Mouse (Mus musculus): ENCODE data around the gene Lamtor3.
A peak's percentile ranks its signal among the peaks of the same experiment; 100 is the strongest.
"Not testable (repeated sequence)": the region's sequence is repeated elsewhere in the genome, so short reads cannot be mapped to it uniquely, and the experiment has no call there.

The Lamtor3 gene

GRCm38 (mm10) chr3:137918172-137918931 lies at the start of gene Lamtor3:
TSS of gene Lamtor3 (plus strand) at chr3:137918506.
- DNase-seq (ENCODE audit: low read depth in 2 of 2, low spot score in 2 of 2) = peak; percentile 80 to 85

GRCm38 (mm10) chr3:137869395-137869794 lies 48.9 kb upstream of the Lamtor3 start:
- no peak for DNase-seq (ENCODE audit: low read depth in 2 of 2, low spot score in 2 of 2)

- no peak for DNase-seq (ENCODE audit: low read depth in 2 of 2, low spot score in 2 of 2)
Measured at GRCm38 (mm10) chr3:137879313-137879712, 39.0 kb upstream of the Lamtor3 start.

- DNase-seq (ENCODE audit: low read depth in 2 of 2, low spot score in 2 of 2) = no peak
Measured at GRCm38 (mm10) chr3:137880109-137880748, 38.1 kb upstream of the Lamtor3 start.

- no peak for DNase-seq (ENCODE audit: low read depth in 2 of 2, low spot score in 2 of 2)
Measured at GRCm38 (mm10) chr3:137881093-137881492, 37.2 kb upstream of the Lamtor3 start.

- no peak for DNase-seq (ENCODE audit: low read depth in 2 of 2, low spot score in 2 of 2)
Measured at GRCm38 (mm10) chr3:137887961-137888360, 30.3 kb upstream of the Lamtor3 start.

- DNase-seq (ENCODE audit: low read depth in 2 of 2, low spot score in 2 of 2) = no peak
Measured at GRCm38 (mm10) chr3:137891089-137891488, 27.2 kb upstream of the Lamtor3 start.

GRCm38 (mm10) chr3:137892118-137892517 lies 26.2 kb upstream of the Lamtor3 start:
- no peak for DNase-seq (ENCODE audit: low read depth in 2 of 2, low spot score in 2 of 2)

GRCm38 (mm10) chr3:137893789-137894188 lies 24.5 kb upstream of the Lamtor3 start:
- DNase-seq (ENCODE audit: low read depth in 2 of 2, low spot score in 2 of 2) = no peak

- DNase-seq (ENCODE audit: low read depth in 2 of 2, low spot score in 2 of 2) = peak in 1 of 2 experiments; percentile 23
Measured at GRCm38 (mm10) chr3:137895196-137895595, 23.1 kb upstream of the Lamtor3 start.

GRCm38 (mm10) chr3:137896386-137896785 lies 21.9 kb upstream of the Lamtor3 start:
- no peak for DNase-seq (ENCODE audit: low read depth in 2 of 2, low spot score in 2 of 2)

- DNase-seq (ENCODE audit: low read depth in 2 of 2, low spot score in 2 of 2) = no peak
Measured at GRCm38 (mm10) chr3:137896867-137897266, 21.4 kb upstream of the Lamtor3 start.

GRCm38 (mm10) chr3:137897685-137898084 lies 20.6 kb upstream of the Lamtor3 start:
- no peak for DNase-seq (ENCODE audit: low read depth in 2 of 2, low spot score in 2 of 2)

GRCm38 (mm10) chr3:137900149-137900548 lies 18.2 kb upstream of the Lamtor3 start:
- DNase-seq (ENCODE audit: low read depth in 2 of 2, low spot score in 2 of 2) = no peak

- no peak for DNase-seq (ENCODE audit: low read depth in 2 of 2, low spot score in 2 of 2)
Measured at GRCm38 (mm10) chr3:137913093-137913492, 5.2 kb upstream of the Lamtor3 start.

- not testable (repeated sequence) for DNase-seq (ENCODE audit: low read depth in 2 of 2, low spot score in 2 of 2)
Measured at GRCm38 (mm10) chr3:137914567-137914966, 3.7 kb upstream of the Lamtor3 start.

- DNase-seq (ENCODE audit: low read depth in 2 of 2, low spot score in 2 of 2) = no peak
Measured at GRCm38 (mm10) chr3:137917694-137918171, 573 bp upstream of the Lamtor3 start.

GRCm38 (mm10) chr3:137918932-137919311 lies 616 bp downstream of the Lamtor3 start:
- no peak for DNase-seq (ENCODE audit: low read depth in 2 of 2, low spot score in 2 of 2)

- DNase-seq (ENCODE audit: low read depth in 2 of 2, low spot score in 2 of 2) = no peak
Measured at GRCm38 (mm10) chr3:137919398-137919797, 1.1 kb downstream of the Lamtor3 start.

GRCm38 (mm10) chr3:137920594-137920993 lies 2.3 kb downstream of the Lamtor3 start:
- no peak for DNase-seq (ENCODE audit: low read depth in 2 of 2, low spot score in 2 of 2)

GRCm38 (mm10) chr3:137927010-137927409 lies 8.7 kb downstream of the Lamtor3 start:
- no peak for DNase-seq (ENCODE audit: low read depth in 2 of 2, low spot score in 2 of 2)

GRCm38 (mm10) chr3:137929940-137930339 lies 11.6 kb downstream of the Lamtor3 start:
- no peak for DNase-seq (ENCODE audit: low read depth in 2 of 2, low spot score in 2 of 2)
